Mouse (Mus musculus) forebrain, embryonic 12.5 days (tissue): ENCODE data around the gene Ppp2r2c. TPM values are rescaled to one million over a fixed set of nuclear protein-coding genes. Genes with fewer than 3 reads are reported as not detected.
A peak's percentile ranks its signal among the peaks of the same experiment; 100 is the strongest.
"Not testable (repeated sequence)": the region's sequence is repeated elsewhere in the genome, so short reads cannot be mapped to it uniquely, and the experiment has no call there.

Experiments used
- ATAC-seq: fragments of 200-750 bp; cut with Nextera tagmentation; 2 replicates; pipeline ENCODE4 v1.8.0; 2017; ENCODE audit warnings: moderate TSS enrichment; ENCODE audit not compliant: low FRiP score
- H3K27ac ChIP-seq: fragments of 300-500 bp; sonication (generic); 2 replicates; pipeline ENCODE4 v1.5.1; 2016; ENCODE audit warnings: mild to moderate bottlenecking
- H3K27me3 ChIP-seq: fragments of 300-500 bp; sonication (generic); 2 replicates; pipeline ENCODE4 v1.6.1; 2016; ENCODE audit warnings: mild to moderate bottlenecking
- H3K36me3 ChIP-seq: fragments of 300-500 bp; sonication (generic); replicated peaks from 2 replicates; pipeline ENCODE4 v1.6.1; 2016; ENCODE audit warnings: mild to moderate bottlenecking
- H3K4me1 ChIP-seq: fragments of 300-500 bp; sonication (generic); 2 replicates; pipeline ENCODE4 v1.6.1; 2016
- H3K4me2 ChIP-seq: fragments of 300-500 bp; sonication (generic); 2 replicates; pipeline ENCODE4 v1.6.1; 2016; ENCODE audit warnings: mild to moderate bottlenecking, moderate library complexity
- H3K4me3 ChIP-seq: fragments of 300-500 bp; sonication (generic); replicated peaks from 2 replicates; pipeline ENCODE4 v1.5.1; 2016; ENCODE audit warnings: mild to moderate bottlenecking
- H3K9ac ChIP-seq: fragments of 300-500 bp; sonication (generic); 2 replicates; pipeline ENCODE4 v1.6.1; 2016; ENCODE audit warnings: mild to moderate bottlenecking
- H3K9me3 ChIP-seq: fragments of 300-500 bp; sonication (generic); 2 replicates; pipeline ENCODE4 v1.6.1; 2016
- WGBS: fragments of 180-500 bp; shearing (Covaris S2); methylation state at CpG from one replicate; pipeline ENCODE4 v1.1.7; 2016; 5-methylcytosine and 5-hydroxymethylcytosine counted together
- polyA plus RNA-seq: library from polyadenylated mRNA; unstranded; fragments of >200 nt; fragmentation: Nextera tagmentation; extraction: Ambion mirVana; gene quantifications from 2 replicates; pipeline ENCODE4 v1.2.1, GENCODE M21; 2016

The Ppp2r2c gene
- polyA plus RNA-seq, 1 experiment from 2014 or later: 3.8 TPM

- H3K4me3 ChIP-seq: no peak overlapping the region
- H3K9me3 ChIP-seq: no peaks in the 10 kb centered on the region
- H3K9ac ChIP-seq: no peak overlapping the region
- ATAC-seq: no peak
- no peaks in the 10 kb centered on the region for H3K36me3 ChIP-seq
- H3K4me2 ChIP-seq: no peak overlapping the region
- no peak overlapping the region for H3K27ac ChIP-seq
- WGBS: 68% methylated on average over 1 of the region's 1 CpGs
- H3K4me1 ChIP-seq: peaks cover 17% of the 10 kb centered on the region
- no peaks in the 10 kb centered on the region for H3K27me3 ChIP-seq
Measured at GRCm38 (mm10) chr5:36920072-36920471, 51.8 kb downstream of the Ppp2r2c start.

- Histone ChIP-seq H3K27me3 (no peaks in the 10 kb centered on the region), H3K36me3 (no peaks in the 10 kb centered on the region), H3K4me2 (no peak overlapping the region), H3K9me3 (no peaks in the 10 kb centered on the region), H3K9ac (no peak overlapping the region), H3K27ac (no peak overlapping the region), H3K4me1 (peaks cover 17% of the 10 kb centered on the region), H3K4me3 (no peak overlapping the region)
- WGBS: 81% methylated on average over 1 of the region's 1 CpGs
- no peak for ATAC-seq
Measured at GRCm38 (mm10) chr5:36921871-36922270, 53.6 kb downstream of the Ppp2r2c start.

GRCm38 (mm10) chr5:36922811-36923210, 54.5 kb downstream of the Ppp2r2c start:
- H3K36me3 ChIP-seq: no peaks in the 10 kb centered on the region
- no peak overlapping the region for H3K27ac ChIP-seq
- WGBS: 82% methylated on average over 10 of the region's 10 CpGs
- ATAC-seq: no peak
- H3K9me3 ChIP-seq: no peaks in the 10 kb centered on the region
- no peaks in the 10 kb centered on the region for H3K27me3 ChIP-seq
- peaks cover 17% of the 10 kb centered on the region for H3K4me1 ChIP-seq
- no peak overlapping the region for H3K4me3 ChIP-seq
- no peak overlapping the region for H3K4me2 ChIP-seq
- H3K9ac ChIP-seq: no peak overlapping the region

- Histone ChIP-seq H3K4me1 (peaks cover 9% of the 10 kb centered on the region; the same call in 1 of the 2 replicates), H3K36me3 (no peaks in the 10 kb centered on the region), H3K9ac (no peak overlapping the region), H3K9me3 (no peaks in the 10 kb centered on the region), H3K27ac (no peak overlapping the region), H3K4me2 (no peak overlapping the region), H3K4me3 (no peak overlapping the region), H3K27me3 (no peaks in the 10 kb centered on the region)
- no peak for ATAC-seq
- 53% methylated on average over 11 of the region's 11 CpGs for WGBS
Measured at GRCm38 (mm10) chr5:36923826-36924700, 55.8 kb downstream of the Ppp2r2c start.

- no peak overlapping the region for H3K4me3 ChIP-seq
- H3K4me2 ChIP-seq: no peak overlapping the region
- no peaks in the 10 kb centered on the region for H3K9me3 ChIP-seq
- H3K27ac ChIP-seq: no peak overlapping the region
- no peak overlapping the region for H3K9ac ChIP-seq
- H3K4me1 ChIP-seq: peaks cover 5% of the 10 kb centered on the region
- ATAC-seq: no peak
- no peaks in the 10 kb centered on the region for H3K27me3 ChIP-seq
- 50% methylated on average over 4 of the region's 4 CpGs for WGBS
- H3K36me3 ChIP-seq: no peaks in the 10 kb centered on the region
Measured at GRCm38 (mm10) chr5:36928701-36929100, 60.4 kb downstream of the Ppp2r2c start.

GRCm38 (mm10) chr5:36929376-36929775, 61.1 kb downstream of the Ppp2r2c start:
- Histone ChIP-seq H3K4me3 (no peak overlapping the region), H3K9ac (no peak overlapping the region), H3K4me1 (peaks cover 2% of the 10 kb centered on the region; the same call in 1 of the 2 replicates), H3K4me2 (no peak overlapping the region), H3K36me3 (no peaks in the 10 kb centered on the region), H3K27me3 (no peaks in the 10 kb centered on the region; the same call in 1 of the 2 replicates), H3K9me3 (no peaks in the 10 kb centered on the region), H3K27ac (no peak overlapping the region)
- 73% methylated on average over 3 of the region's 3 CpGs for WGBS
- ATAC-seq: no peak

- ATAC-seq: no peak
- Histone ChIP-seq H3K36me3 (no peaks in the 10 kb centered on the region), H3K4me1 (peaks cover 15% of the 10 kb centered on the region), H3K9me3 (no peaks in the 10 kb centered on the region), H3K9ac (no peak overlapping the region), H3K27ac (no peak overlapping the region), H3K27me3 (no peaks in the 10 kb centered on the region; the same call in 1 of the 2 replicates), H3K4me3 (no peak overlapping the region), H3K4me2 (no peak overlapping the region)
- WGBS: 69% methylated on average over 8 of the region's 8 CpGs
Measured at GRCm38 (mm10) chr5:36933383-36933782, 65.1 kb downstream of the Ppp2r2c start.

GRCm38 (mm10) chr5:36935486-36936473, 67.5 kb downstream of the Ppp2r2c start:
- H3K9ac ChIP-seq: no peak overlapping the region
- ATAC-seq: peak; percentile 85
- H3K9me3 ChIP-seq: no peaks in the 10 kb centered on the region
- H3K4me3 ChIP-seq: no peak overlapping the region
- peaks cover 15% of the 10 kb centered on the region for H3K4me1 ChIP-seq
- H3K27me3 ChIP-seq: no peaks in the 10 kb centered on the region; the same call in 1 of the 2 replicates
- no peak overlapping the region for H3K4me2 ChIP-seq
- no peaks in the 10 kb centered on the region for H3K36me3 ChIP-seq
- H3K27ac ChIP-seq: no peak overlapping the region
- 59% methylated on average over 17 of the region's 17 CpGs for WGBS

GRCm38 (mm10) chr5:36936548-36936947, 68.2 kb downstream of the Ppp2r2c start:
- Histone ChIP-seq H3K9me3 (no peaks in the 10 kb centered on the region), H3K27me3 (no peaks in the 10 kb centered on the region; the same call in 1 of the 2 replicates), H3K9ac (no peak overlapping the region), H3K4me3 (no peak overlapping the region), H3K27ac (no peak overlapping the region), H3K4me2 (no peak overlapping the region), H3K36me3 (no peaks in the 10 kb centered on the region), H3K4me1 (peaks cover 15% of the 10 kb centered on the region)
- WGBS: 83% methylated on average over 7 of the region's 7 CpGs
- no peak for ATAC-seq

GRCm38 (mm10) chr5:36938021-36938420, 69.7 kb downstream of the Ppp2r2c start:
- ATAC-seq: no peak

GRCm38 (mm10) chr5:36938991-36939390, 70.7 kb downstream of the Ppp2r2c start:
- ATAC-seq: not testable (repeated sequence)

More at GRCm38 (mm10) chr5:36938021-36938420, 69.7 kb downstream of the Ppp2r2c start:
- WGBS: 95% methylated on average over 5 of the region's 5 CpGs
- no peaks in the 10 kb centered on the region for H3K9me3 ChIP-seq
- H3K4me1 ChIP-seq: peaks cover 15% of the 10 kb centered on the region
- H3K9ac ChIP-seq: no peak overlapping the region
- H3K4me3 ChIP-seq: no peak overlapping the region
- H3K36me3 ChIP-seq: no peaks in the 10 kb centered on the region
- H3K27ac ChIP-seq: no peak overlapping the region
- H3K4me2 ChIP-seq: no peak overlapping the region
- no peaks in the 10 kb centered on the region; the same call in 1 of the 2 replicates for H3K27me3 ChIP-seq

GRCm38 (mm10) chr5:36942446-36942845, 74.1 kb downstream of the Ppp2r2c start:
- 89% methylated on average over 2 of the region's 2 CpGs for WGBS
- Histone ChIP-seq H3K4me2 (no peak overlapping the region), H3K4me1 (peaks cover 28% of the 10 kb centered on the region), H3K36me3 (no peaks in the 10 kb centered on the region), H3K4me3 (no peak overlapping the region), H3K9ac (no peak overlapping the region), H3K9me3 (no peaks in the 10 kb centered on the region), H3K27ac (no peak overlapping the region), H3K27me3 (peaks cover 31% of the 10 kb centered on the region)
- ATAC-seq: no peak

More at GRCm38 (mm10) chr5:36938991-36939390, 70.7 kb downstream of the Ppp2r2c start:
- not testable (repeated sequence) for H3K36me3 ChIP-seq, H3K4me3 ChIP-seq, H3K27ac ChIP-seq, H3K27me3 ChIP-seq, H3K4me2 ChIP-seq, H3K9me3 ChIP-seq, H3K9ac ChIP-seq
- H3K4me1 ChIP-seq: peaks cover 13% of the 10 kb centered on the region
- WGBS: 82% methylated on average over 2 of the region's 2 CpGs
